Mouse (Mus musculus) CD4-positive, CD25-positive, alpha-beta regulatory T cell, adult 9 weeks (primary cell): ENCODE results near the gene Il18. TPM values are rescaled to one million over a fixed set of nuclear protein-coding genes. Genes with fewer than 3 reads are reported as not detected.

Experiments
- polyA plus RNA-seq: library from polyadenylated mRNA; unstranded; fragments of 100-300 nt; shearing (Covaris generic); gene quantifications from one replicate; pipeline ENCODE4 v1.2.1, GENCODE M21; 2017

Gene Il18
- 4.3 TPM for polyA plus RNA-seq

DNA sequence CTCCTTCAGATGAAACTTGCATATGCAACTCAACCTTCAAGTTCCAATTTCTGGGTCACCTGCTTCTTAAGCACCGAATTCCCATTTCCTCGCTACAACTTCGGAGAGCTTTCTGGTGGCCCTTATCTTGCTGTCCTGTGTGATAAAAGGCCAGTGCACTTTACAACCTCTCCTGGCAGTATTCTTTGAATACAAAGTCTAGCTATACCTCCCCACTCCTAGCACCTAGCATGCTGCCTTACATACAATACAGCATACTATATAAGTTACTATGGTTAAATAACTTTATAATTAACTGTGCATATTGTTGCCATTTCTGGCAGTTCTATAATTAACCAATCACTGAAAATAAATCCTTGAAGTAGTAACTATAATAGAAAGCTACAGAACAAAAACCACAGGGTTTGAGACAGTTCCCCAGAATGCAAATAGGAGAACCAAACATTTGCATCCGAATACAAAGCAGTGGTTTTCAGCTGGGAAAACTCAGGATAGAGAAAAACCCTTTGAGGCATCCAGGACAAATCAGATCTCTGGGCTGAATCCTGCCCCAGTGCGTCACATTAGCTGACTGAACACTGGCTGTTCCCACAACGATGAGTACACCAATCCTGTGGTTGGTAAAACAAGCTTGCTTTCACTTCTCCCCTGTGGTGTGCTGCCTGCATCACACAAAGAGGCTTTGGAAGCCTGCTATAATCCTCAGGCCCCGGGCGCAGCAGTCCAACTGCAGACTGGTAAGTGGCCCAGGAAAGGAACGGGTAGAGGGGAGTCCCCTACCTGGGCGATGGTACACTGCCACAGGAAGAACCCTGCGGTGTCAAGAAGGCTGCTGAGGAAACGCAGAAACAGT is at the start of gene Il18:
Gene Il18, plus strand, starts transcription at position 587 of the 853 bp plus-strand sequence.

DNA sequence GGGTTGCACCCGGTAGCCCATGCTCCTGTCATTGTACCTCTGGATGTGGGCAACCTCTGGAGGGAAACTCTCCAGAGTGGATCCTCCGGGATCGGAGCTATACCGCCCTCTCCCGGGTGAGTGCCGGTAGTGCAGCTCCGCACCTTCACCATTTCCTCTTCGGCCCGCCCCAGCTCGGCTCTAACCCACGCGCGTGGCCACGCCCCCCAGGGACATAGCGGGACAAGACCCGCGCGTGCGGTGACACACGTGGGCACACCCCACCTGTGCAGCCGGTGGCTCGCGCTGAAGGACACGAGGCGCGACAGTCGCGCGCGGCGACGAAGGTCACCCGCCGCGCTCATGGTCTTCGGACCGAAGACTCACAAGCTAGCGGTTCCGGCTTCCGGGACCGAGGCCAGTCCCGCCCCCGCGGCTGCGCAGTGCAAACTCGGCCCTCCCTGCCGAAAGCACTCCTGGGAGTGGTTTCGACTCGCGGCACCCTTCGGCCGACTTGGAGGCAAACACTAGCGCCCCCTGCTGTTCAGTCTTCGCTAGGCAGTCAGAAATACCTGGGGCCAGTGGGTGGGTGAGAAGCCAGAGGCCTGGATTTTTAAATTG is 26.2 kb upstream of the Il18 start, which contains the start of gene Pts:
Gene Pts, minus strand, starts transcription at position 432 of the 600 bp plus-strand sequence.

GRCm38 (mm10) chr9:50555094-50555446 is 443 bp downstream of the Il18 start, which contains the start of gene Bco2:
TSS of gene Bco2 (minus strand) at chr9:50555181.

DNA sequence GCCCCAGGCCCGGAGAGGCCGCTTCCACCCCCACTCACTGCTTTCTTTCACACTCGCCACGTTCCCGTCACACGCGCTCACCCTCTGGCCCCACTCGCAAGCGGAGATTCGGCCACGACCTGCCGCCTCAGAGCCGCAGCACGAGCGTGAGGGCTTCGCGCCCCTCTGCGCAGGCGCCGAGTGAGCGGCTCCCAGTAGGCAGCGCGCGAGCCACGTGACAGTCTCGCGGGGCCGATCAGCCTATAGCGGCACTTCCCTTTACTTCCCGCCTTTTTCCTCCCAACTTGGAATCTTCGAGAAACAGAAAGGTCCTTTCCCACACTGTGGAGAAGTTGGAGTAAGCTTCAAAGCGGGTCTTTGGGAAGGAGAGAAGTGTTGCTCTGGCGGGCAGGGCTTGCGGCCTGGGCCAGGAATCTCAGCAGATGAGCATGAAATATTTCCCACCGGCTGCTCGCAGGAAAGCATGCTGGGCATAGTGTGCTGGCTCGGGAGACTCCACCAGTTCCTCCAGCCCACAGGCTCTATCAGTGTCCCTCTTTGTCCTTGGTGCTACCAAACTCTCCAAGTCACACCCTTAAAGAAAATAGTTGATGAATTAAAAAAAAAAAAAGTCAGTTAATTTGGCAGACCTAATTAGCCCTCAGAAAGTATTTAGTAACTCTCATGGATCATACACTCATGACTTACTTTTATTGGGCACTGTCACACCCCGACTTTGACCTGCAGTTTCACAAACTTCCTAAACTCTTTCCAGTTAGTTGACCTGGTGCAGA is 6.7 kb downstream of the Il18 start, which contains the start of gene Tex12:
Gene Tex12, minus strand, starts transcription at position 181 of the 773 bp plus-strand sequence.

DNA sequence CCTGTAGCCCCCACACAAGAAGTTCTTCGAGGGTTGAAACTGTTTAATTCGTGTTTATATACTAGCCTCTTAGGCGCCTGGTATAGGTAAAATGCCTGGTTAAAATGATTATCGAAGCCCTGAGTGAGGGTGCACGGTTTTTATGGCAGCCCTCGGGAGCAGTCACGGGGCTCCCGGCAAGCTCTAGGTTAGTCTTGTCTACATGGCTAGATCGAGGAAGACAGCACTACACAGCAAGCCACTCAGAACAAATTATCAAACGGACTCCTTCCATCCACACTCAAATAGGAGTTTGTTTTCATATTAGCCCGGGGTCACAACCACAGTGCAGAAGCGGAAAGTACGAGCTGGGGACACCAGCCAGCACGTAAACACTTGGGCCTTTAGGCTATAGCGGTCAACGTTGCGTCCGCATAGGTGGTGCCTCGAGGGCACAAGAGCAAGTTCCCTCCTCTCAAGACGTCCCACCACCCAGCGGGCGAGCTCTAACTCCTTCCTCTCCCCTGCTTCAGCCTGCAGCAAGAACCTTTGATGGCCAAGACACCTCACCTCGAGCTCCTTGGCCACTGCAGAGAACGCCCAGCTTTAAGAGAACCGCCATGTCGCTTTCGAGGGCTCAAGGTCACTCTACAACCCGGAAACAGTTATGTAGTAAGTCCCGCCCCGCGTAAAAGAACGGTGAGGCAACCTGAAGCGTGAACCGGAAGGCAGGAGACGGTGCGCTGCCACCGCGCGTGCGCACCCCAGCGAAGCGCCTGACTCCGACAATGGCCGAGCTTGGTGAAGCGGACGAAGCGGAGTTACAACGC is 48.8 kb downstream of the Il18 start, which contains the start of the genes Sdhd and Timm8b:
Gene Sdhd, minus strand, starts transcription at position 624 of the 809 bp plus-strand sequence.
Gene Timm8b, plus strand, starts transcription at position 722 of the 809 bp plus-strand sequence.

DNA sequence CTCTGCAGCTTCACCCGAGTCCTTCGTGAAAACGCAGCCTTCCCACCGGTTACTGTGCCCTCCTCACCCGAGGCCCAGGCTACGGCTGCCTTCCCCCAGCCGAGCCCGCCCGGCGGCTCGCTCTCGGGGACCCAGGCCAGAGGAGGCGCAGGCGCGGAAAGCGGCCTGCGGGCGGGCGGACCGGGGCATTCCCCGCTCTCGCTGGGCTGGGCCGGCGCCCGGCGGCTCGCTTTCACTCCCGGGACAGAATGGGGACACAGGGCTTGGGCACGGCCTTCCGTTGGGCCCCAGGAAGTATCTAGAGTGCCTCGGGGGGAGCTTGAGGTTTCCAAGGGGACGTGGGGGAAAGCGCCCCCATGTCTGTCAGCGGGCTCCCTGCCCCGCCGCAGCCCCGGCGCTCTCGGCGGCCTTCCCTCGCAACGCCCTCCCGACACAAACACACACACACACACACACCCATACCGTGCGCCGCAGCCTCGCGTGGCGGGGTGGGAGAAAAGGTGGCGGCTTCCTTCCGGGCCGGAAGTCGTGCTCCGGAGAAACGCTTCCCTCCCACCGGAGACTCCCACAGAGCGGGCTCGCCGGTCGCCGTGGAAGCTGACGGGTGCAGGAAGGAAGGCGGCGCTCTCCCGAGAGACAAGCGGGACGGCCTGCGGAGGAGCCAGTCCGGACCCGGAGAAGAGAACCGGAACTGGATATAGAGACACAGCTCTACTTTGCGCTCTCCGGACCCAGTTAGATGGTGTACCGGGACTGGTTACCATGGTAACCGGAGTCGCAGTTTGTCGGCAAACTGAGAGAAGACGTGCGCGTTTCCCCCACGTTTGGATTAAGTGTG is 62.4 kb downstream of the Il18 start, which contains the start of the genes Pih1d2 and Nkapd1:
Gene Pih1d2, plus strand, starts transcription at position 556 of the 838 bp plus-strand sequence.
Gene Nkapd1, minus strand, starts transcription at position 699 of the 838 bp plus-strand sequence.

Other genes starting within 250 kb of the Il18 start
- 867 TPM for gene Rpl10-ps3, start 209.9 kb upstream of the Il18 start, polyA plus RNA-seq
- gene Plet1, start 60.3 kb upstream of the Il18 start, polyA plus RNA-seq: not detected
- gene Pts, start 26.1 kb upstream of the Il18 start, polyA plus RNA-seq: 142 TPM
- gene Bco2, start 354 bp downstream of the Il18 start, polyA plus RNA-seq: 0.60 TPM
- not detected for gene Tex12, start 6.5 kb downstream of the Il18 start, polyA plus RNA-seq
- 193 TPM for gene Sdhd, start 49.0 kb downstream of the Il18 start, polyA plus RNA-seq
- 125 TPM for gene Timm8b, start 49.1 kb downstream of the Il18 start, polyA plus RNA-seq
- 0.76 TPM for gene Pih1d2, start 62.5 kb downstream of the Il18 start, polyA plus RNA-seq
- gene Nkapd1, start 62.6 kb downstream of the Il18 start, polyA plus RNA-seq: 19.7 TPM
- gene Dlat, start 105.0 kb downstream of the Il18 start, polyA plus RNA-seq: 26.1 TPM
- gene Dixdc1, start 184.7 kb downstream of the Il18 start, polyA plus RNA-seq: 0.14 TPM
- gene 2310030G06Rik, start 191.7 kb downstream of the Il18 start, polyA plus RNA-seq: not detected
- 0.82 TPM for gene Cryab, start 196.5 kb downstream of the Il18 start, polyA plus RNA-seq
- gene Hspb2, start 197.5 kb downstream of the Il18 start, polyA plus RNA-seq: not detected
- 10.2 TPM for gene Fdxacb1, start 213.4 kb downstream of the Il18 start, polyA plus RNA-seq
- 7.7 TPM for gene Alg9, start 220.2 kb downstream of the Il18 start, polyA plus RNA-seq
- gene 1110032A03Rik, start 220.7 kb downstream of the Il18 start, polyA plus RNA-seq: 18.6 TPM